Mouse (Mus musculus): Measurements from ENCODE around the gene Cenpe.

The Cenpe gene

DNA sequence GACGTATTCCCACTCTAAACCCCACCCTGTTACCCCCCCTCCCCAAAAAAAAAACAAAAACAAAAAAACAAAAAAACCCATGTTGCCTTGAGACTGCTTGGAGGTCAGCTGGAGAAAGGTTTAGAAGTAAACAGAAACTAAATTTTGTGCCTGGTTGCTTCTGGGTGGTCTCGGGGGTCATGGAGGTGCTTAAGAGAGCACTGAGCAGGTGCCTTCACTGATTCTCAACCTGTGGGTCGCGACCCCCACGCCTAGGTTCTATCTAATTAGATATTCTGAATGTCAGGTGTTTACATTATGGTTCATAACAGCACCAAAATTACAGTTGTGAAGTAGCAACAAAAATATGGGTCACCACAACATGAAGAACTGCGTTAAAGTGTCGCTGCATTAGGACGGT is 69.4 kb downstream of the Cenpe start:
- DNase-seq, result no peak

GRCm38 (mm10) chr3:135285256-135285655 is 72.9 kb downstream of the Cenpe start:
- DNase-seq, result no peak

- DNase-seq, result no peak
Measured at GRCm38 (mm10) chr3:135285807-135286206, 73.5 kb downstream of the Cenpe start.

GRCm38 (mm10) chr3:135288138-135288750 is 75.9 kb downstream of the Cenpe start:
- DNase-seq, result no peak

DNA sequence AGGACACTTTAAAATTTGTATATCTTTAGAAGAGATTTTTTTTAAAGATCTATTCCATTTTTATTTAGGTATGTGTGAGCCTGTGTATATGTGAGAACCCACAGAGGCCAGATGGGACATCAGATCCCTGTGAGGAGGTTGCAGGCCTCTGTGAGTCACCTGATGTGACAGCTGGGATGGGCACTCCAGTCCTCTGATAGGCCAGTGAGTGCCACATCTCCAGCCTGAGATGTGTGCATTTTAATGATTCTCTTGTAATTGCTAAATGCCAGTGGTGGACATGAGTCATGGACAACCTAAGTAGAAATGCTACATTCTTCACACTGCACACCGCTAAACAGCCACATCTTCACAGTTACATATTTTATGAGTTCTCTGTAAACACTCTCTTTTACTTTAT is 76.8 kb downstream of the Cenpe start:
- DNase-seq, result no peak

DNA sequence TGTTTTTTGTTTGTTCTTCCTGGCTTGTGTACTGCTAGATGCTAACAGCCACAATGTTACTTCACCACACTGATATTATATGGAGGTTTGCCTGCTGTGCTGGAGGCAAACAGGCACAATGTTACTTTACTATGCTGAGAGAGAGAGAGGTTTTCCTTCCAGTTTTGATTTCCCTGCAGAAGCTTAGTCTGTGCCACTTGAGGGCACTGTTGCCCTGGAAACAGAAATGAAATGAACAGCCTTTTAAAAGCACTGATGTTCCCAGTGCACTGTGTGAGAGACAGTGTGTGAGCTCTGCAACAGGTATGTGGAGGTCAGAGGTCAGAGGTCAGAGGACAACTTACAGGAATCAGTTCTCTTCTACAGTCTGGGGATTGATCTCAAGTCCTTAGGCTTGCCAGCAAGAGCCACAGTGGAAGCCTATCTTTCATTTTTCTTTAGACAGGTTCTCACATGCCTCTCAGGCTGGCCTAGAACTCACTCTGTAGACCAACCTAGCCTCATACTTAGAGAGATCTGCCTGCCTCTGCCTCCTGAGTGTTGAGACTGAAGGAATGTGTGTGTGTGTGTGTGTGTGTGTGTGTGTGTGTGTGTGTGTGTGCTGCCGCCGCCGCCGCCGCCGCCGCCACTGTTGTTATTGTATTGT is 78.0 kb downstream of the Cenpe start:
- DNase-seq, result peak; percentile 21 to 44

DNA sequence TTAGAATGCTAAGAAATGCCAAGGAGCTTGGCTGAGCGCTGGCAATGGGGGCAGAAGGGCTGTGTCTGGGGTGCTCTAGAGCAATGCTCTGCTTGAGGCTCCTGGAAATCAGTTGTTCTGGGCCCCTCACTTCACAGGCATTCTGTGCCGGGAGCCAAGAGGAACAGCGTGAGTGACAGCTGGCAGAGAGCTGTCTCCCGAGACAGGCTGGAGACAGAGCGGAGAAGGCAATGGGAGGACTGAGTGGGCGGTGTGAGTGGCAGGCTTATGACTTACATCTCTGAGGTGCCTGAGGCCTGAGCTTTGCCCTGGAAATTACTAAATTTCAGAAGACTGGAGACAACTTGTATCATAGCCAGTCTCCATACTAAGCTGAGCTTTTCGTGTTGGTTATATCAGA is 81.4 kb downstream of the Cenpe start:
- DNase-seq, result no peak

DNA sequence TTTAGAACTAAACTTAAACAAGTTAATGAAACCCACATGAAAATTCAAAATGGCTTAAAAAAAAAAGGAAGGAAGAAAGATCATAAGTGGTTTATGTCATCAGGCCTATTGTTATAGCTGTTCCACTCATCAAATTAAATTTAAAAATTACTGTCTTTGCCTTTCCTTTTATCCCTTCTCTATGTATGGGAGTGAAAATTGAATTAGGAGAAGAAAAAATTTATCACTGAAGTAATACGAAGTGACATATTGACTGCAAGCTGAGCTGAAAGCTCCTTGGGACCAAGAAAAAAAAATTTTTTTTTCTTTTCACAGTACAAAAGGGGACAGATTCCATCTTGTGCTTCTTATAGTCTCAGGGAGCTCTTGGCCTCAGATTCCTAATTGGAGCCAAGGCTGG is 83.2 kb downstream of the Cenpe start:
- DNase-seq, result no peak

DNA sequence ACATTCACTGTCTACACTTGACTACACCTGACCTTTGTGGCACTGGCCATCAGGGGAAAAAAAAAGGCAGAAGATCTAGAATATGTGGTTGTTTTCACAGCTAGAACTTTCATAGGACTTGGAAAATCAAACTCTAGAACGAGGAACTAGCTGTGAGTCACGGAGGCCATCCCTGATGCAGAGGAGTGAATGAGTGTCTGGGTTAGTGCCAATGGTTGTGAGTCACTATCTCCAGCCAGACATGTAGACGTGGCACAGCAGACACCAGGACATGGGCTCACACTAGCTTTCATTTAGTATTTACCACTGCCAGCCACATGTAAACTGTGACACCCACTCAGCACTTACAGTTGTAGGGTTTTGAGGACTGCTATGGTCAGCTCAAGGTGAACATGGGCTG is 86.2 kb downstream of the Cenpe start:
- no peak for DNase-seq

GRCm38 (mm10) chr3:135300081-135300480 is 87.7 kb downstream of the Cenpe start:
- no peak for DNase-seq

DNA sequence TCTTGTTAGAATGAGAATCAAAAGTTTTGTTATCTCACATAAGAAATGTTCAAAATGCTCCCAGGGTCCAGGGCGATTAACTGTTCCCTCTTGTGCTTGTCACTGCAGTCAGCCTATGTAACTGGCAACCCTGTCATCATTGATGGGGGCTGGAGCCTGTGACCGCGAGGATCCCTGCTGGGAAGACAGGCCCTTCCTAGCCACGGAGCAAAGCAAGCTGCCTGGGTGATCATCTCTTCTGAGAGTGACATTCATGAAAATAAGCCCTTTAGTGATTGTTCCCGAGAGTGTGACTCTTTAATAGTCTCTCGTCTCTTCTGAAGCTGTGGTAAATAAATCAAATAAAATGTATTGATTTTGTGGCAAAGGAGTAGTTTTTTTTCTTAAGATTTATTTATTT is 91.7 kb downstream of the Cenpe start:
- no peak for DNase-seq

- no peak for DNase-seq
Measured at GRCm38 (mm10) chr3:135304566-135304965, 92.2 kb downstream of the Cenpe start.

DNA sequence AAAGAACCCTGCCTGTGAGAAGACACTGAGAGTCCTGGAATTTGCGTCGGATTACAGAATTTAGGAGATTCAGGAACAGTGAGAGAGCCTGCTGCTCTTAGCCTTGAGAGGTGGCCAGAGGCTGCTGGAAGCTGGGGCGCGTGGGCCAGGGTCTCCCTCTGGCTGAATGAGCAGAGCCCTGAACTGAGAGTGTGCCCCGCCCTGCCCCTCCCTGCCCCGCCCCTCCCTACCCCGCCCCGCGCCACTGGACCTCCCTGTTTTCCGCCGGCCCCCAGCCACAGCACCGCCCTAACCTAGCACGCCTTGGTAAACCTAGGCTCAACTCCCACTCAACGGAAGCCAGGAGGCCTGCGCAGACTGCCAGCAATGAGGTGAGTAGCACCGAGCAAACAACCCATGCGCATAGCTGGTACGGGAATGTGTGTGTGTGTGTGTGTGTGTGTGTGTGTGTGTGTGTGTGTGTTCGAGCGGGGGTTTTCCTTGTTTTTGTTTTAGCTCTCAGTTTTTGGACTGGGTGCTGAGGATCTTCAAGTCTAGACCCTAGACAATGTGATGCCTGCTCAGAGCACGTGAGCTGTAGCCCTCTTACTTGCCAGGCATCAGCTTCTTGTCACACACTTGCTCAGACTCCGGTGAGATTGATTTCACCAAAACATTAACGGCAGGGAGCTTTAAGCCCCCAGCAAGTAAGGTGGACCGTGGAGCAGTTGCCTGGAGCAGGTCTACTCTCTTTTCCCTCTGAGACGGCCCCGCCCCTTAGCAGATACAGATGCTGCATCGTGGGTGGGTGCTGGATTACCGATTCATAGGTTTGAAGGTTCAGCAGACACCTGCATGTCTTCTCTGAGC is 95.3 kb downstream of the Cenpe start, which contains the start of gene Slc9b2:
Slc9b2 (plus strand) TSS at position 290 of the 849 bp plus-strand sequence.
- peak; percentile 14 to 20 for DNase-seq

GRCm38 (mm10) chr3:135312916-135313491 is 100.7 kb downstream of the Cenpe start:
- no peak for DNase-seq

DNA sequence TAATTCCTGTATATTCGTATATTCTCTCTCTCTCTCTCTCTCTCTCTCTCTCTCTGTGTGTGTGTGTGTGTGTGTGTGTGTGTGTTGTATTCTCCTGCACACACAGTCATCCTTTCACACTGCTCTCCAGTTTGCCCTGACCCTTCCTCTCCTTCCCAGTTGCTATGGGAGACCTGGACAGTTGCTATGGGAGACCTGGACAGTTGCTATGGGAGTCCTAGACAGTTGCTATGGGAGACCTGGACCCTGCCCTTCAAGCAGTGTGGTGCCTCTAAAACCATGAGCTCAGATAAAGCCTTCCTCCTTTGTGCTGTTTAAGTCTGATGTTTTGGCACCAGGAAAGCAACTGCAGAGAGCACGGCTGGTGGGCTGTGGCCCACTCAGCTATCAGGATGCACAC is 101.4 kb downstream of the Cenpe start:
- no peak for DNase-seq

DNA sequence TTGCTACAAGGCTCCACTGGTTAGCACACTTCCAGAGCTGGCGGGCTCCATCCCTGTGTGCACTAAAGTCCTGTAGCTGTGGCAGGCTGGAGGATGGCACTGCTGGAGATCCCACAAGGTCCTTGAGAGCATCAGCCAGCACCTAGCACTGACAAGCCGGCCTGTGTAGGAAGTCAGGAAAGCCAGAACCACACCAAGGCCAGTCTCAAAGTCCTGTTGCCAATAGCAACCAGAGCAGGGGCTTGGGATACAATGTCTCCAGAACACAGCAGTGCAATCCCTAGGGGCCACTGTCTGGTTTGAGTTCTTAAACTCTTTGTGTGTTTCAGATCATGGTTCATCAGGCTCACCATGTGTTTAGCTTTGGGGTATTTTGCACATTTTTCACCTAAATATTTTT is 102.5 kb downstream of the Cenpe start:
- no peak for DNase-seq

DNA sequence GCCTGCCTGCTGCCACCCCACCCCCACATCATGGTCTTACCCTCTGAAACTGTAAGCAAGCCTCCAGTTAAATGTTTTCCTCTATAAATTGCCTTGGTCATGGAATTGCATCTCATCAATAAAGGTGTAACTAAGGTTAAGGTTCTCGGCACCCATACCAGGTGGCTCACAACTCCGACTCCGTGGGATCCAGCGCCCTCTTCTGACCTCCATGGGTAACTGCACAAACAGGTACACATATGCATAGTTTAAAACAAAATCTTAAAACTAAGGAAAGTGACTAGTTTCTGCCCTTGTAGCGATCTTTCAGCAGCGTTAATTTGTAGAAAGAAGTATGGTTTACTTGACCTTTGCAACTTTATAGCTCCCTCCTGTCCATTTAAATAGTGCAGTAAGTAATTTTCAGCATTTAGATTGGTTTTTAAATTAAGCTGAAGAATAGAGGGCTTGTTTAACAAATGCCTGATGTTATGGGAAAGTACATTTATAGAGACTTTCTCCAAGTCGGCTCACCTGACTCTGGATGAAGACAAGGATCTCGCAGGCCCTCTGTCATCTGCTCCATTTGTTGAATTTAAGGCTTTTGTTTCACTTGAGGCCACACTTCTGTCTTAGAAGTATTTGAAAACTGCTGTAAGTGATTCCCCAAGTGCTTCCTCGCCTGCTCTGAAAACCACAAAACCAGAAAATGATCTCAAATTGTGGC is 103.5 kb downstream of the Cenpe start:
- no peak for DNase-seq

GRCm38 (mm10) chr3:135318331-135318730 is 106.0 kb downstream of the Cenpe start:
- no peak for DNase-seq

Measured in cerebellum, postnatal 36 days (tissue).